In the genomic region with DNA sequence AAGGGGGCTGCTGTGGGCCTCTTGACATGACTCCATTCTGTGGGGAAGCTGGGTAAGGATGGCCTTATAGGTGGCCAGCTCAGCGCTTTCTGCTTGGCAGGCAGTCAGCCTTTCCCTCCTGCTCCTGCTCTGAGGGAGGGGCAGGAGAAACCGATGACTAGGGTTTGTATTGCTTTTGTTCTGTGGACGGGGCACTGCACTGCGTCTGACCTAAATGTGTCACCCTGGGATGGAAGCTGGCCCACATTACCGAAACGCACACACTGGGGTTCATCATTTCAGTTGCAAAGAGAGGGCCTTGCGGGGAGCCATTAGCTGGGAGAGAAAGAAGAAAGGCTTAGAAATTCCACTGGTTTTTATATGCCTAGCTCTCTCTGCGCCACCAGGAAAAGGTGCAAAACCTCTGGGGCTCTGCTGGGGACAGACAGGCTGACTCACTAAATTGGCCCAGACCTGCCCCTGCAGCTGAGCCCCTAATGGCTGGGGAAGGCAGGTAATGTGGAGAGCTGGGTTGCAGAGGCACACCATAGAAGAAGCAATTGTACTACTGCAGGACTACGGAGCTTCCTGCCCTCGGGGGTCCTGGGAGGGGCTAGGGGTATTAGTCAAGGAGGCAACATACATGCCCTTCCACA, we compare ENCODE assay signal across 8 mouse cellular contexts. TPM values are rescaled to one million over a fixed set of nuclear protein-coding genes. Genes with fewer than 3 reads are reported as not detected.
A peak's percentile ranks its signal among the peaks of the same experiment; 100 is the strongest.
DNase-seq lines count a peak whose midpoint lies in the region; ATAC-seq and TF ChIP-seq lines count a peak whose summit lies in the region.

No protein-coding gene starts in this region.

- TF ChIP-seq CTCF in midbrain, postnatal 0 days (IDR thresholded peaks at IDR 0.05) = no peak

- H3K4me1 ChIP-seq in lung, embryonic 16.5 days (replicated peaks; ENCODE audit: control insufficient read depth, insufficient read depth, low read length) = peaks cover 8% of the 10 kb centered on the region
- peaks cover 13% of the 10 kb centered on the region; the same call in 1 of the 2 replicates for H3K4me1 ChIP-seq in midbrain, postnatal 0 days (ENCODE audit: insufficient read depth, low read length)

- no peaks in the 10 kb centered on the region for H3K36me3 ChIP-seq in lung, embryonic 16.5 days (ENCODE audit: control insufficient read depth, insufficient read depth, low read length)
- no peaks in the 10 kb centered on the region for H3K36me3 ChIP-seq in midbrain, postnatal 0 days (ENCODE audit: insufficient read depth, low read length)

- ATAC-seq in lung, embryonic 16.5 days (ENCODE audit: low read depth) = peak; percentile 36; the same call in 1 of the 2 replicates
- ATAC-seq in midbrain, postnatal 0 days (ENCODE audit: low FRiP score) = peak; percentile 64
- no peak for ATAC-seq in megakaryocyte-erythroid progenitor cell, adult 5-6 weeks (replicated peaks; ENCODE audit: low FRiP score, low TSS enrichment, poor library complexity, severe bottlenecking)

- H3K9me3 ChIP-seq in lung, embryonic 16.5 days (ENCODE audit: control insufficient read depth, low read length) = no peaks in the 10 kb centered on the region
- no peaks in the 10 kb centered on the region for H3K9me3 ChIP-seq in midbrain, postnatal 0 days (ENCODE audit: low read length)

- 0 out of 2 replicates have a peak overlapping the region, but pooled peaks have one; percentile 7 for H3K4me2 ChIP-seq in lung, embryonic 16.5 days (ENCODE audit: low read depth, low read length)
- H3K4me2 ChIP-seq in midbrain, postnatal 0 days (ENCODE audit: low read depth, low read length, poor library complexity, severe bottlenecking) = 0 out of 2 replicates have a peak overlapping the region, but pooled peaks have one; percentile 3

- H3K9ac ChIP-seq in lung, embryonic 16.5 days (ENCODE audit: low read length) = no peak overlapping the region
- 0 out of 2 replicates have a peak overlapping the region, but pooled peaks have one; percentile 0 for H3K9ac ChIP-seq in midbrain, postnatal 0 days (replicated peaks; ENCODE audit: low read length, poor library complexity, severe bottlenecking)

- intact Hi-C loops in heart, postnatal 10 days (cut with DNase I) = no loop called here

- WGBS in lung, embryonic 16.5 days = 27% methylated on average over 10 of the region's 10 CpGs
- WGBS in midbrain, postnatal 0 days = 8% methylated on average over 10 of the region's 10 CpGs

- no peak overlapping the region for H3K27ac ChIP-seq in lung, embryonic 16.5 days (ENCODE audit: low read length)
- peak overlapping the region; percentile 86 for H3K27ac ChIP-seq in midbrain, postnatal 0 days (ENCODE audit: low read depth, low read length)

- DNase-seq in lung, postnatal 4 days = no peak
- peak; percentile 62 for DNase-seq in cerebellum, adult 8-10 months
- DNase-seq in heart, postnatal 10 days = peak; percentile 46 to 54
- peak; percentile 71 for DNase-seq in midbrain, postnatal 0 days (ENCODE audit: low spot score)
- DNase-seq in yolk sac, embryonic 10.5 days (ENCODE audit: low spot score) = no peak
- DNase-seq in ovary, postnatal 10 days (ENCODE audit: low spot score) = no peak

- no peak overlapping the region for H3K4me3 ChIP-seq in lung, embryonic 16.5 days (ENCODE audit: low read length)
- no peak overlapping the region for H3K4me3 ChIP-seq in midbrain, postnatal 0 days (ENCODE audit: low read depth, low read length)

- no peaks in the 10 kb centered on the region for H3K27me3 ChIP-seq in lung, embryonic 16.5 days (ENCODE audit: control insufficient read depth, insufficient read depth, low read depth, low read length)
- H3K27me3 ChIP-seq in midbrain, postnatal 0 days (ENCODE audit: insufficient read depth, low read length) = no peaks in the 10 kb centered on the region

RNA-seq across cellular contexts. Expression of a gene that starts 55.3 kb away (rescaled TPM):
- polyA plus RNA-seq in lung, embryonic 16.5 days (2015; fragmentation: Nextera tagmentation; extraction: Ambion mirVana) = 9.2 and 11.2 TPM in 2 replicates
- total RNA-seq in heart, postnatal 10 days (2021) = 10 to 100 TPM; 37.2 to 42.1 TPM
- total RNA-seq in midbrain, postnatal 0 days (2014; rRNA removed) = 43.4 and 47.6 TPM in 2 replicates
- polyA plus RNA-seq in midbrain, postnatal 0 days (2015; fragmentation: Nextera tagmentation; extraction: Ambion mirVana) = 21.5 and 22.5 TPM in 2 replicates
- total RNA-seq in megakaryocyte-erythroid progenitor cell, adult 5-6 weeks (2014; fragmentation: Nextera tagmentation) = 24.9 and 41.8 TPM in 2 replicates
- 35.8 and 52.4 TPM in 2 replicates for total RNA-seq in megakaryocyte-erythroid progenitor cell, adult 5-6 weeks (2017)

Comparison
In these comparisons a context has a peak if more than half of its experiments do, and no peak if none do; other contexts are left out.
1. DNase-seq: peak in cerebellum, adult 8-10 months (single experiment), heart, postnatal 10 days (2 of 2) and midbrain, postnatal 0 days (single experiment); none in lung, postnatal 4 days (0 of 2), yolk sac, embryonic 10.5 days (single experiment) and ovary, postnatal 10 days (single experiment).